Mouse (Mus musculus): ENCODE measurements at regions not wholly inside any gene's neighbourhood (a gene's known extent, or its start where the extent isn't known, plus 50 kb on each side); places are given as distances from the start of the nearest gene placed in this dataset.
A peak's percentile ranks its signal among the peaks of the same experiment; 100 is the strongest.
"Not testable (repeated sequence)": the region's sequence is repeated elsewhere in the genome, so short reads cannot be mapped to it uniquely, and the experiment has no call there.

DNA sequence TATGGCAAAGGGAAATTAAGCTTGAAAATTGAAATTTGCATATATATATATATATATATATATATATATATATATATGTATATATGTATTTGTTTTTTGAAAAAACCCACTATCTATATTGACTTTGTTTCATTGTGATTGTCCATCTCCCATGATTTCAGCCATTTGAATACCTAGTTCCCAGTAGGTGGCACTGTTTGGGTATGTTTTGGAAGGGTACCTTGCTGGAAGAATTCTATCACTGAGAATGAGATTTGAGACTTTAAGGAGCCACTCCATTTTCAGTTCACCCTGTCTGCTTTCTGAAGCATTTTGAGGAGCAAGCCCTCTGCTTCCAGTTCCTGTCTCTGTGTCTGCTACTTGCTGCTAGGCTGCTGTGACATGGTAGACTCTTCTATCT lies 72.8 kb upstream of the Ugt8a start:
- peak in 1 of 2 experiments; percentile 4 for DNase-seq

DNA sequence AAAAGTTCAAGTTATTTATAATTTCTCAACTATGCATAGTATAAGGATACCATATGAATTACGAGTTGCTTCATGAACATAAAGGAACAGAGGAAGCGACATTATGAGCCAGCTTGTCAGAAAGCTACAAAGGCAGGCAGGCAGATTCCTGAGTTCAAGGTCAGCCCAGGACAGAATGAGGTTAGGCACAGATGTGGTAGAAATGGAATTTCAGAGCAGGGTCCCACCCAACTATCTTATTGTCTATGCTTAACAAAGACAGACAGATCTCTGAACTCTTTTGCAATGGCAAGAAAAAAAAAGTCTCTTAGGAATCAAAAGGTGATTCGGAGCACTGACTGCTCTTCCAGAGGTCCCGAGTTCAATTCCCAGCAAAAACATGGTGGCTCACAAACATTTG lies 77.7 kb upstream of the Ugt8a start:
- DNase-seq = no peak

DNA sequence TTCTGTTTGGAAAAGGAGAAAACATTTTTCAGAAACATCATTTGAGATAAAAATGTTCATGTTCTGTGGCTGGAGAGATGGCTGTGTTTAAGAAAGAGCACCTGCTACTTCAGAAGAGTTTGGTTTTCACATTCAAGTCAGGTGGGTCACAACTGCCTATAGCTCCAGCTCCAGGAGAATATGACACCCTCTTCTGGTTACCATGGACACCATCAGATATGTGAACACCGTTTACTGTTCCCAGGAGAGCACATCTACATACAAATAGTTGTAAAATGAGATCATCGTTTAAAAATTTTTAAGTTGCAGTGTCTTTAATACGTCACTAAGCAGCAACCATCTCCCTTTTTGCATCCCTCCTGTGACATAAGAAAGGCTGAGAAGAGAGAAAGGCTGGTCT lies 105.9 kb upstream of the Ugt8a start:
- DNase-seq = no peak

DNA sequence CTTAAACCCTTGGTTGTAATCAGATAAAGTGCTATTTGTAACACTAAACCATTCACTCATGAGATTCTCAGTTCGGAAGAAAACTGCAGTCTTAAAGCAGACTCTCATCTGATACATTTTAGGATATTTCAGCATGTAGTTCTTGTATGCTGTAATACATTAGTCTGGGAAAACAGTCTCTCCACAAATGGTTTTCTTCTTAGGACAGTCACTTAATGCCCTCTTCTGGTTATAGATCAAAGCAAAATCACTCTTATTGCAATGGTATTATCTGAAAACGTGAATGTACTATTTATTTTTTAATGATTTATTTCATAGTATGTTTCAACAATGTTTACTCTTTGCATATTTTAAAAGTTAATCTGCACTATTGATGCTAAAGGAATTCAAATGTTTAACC lies 106.4 kb upstream of the Ugt8a start:
- no peak for DNase-seq

DNA sequence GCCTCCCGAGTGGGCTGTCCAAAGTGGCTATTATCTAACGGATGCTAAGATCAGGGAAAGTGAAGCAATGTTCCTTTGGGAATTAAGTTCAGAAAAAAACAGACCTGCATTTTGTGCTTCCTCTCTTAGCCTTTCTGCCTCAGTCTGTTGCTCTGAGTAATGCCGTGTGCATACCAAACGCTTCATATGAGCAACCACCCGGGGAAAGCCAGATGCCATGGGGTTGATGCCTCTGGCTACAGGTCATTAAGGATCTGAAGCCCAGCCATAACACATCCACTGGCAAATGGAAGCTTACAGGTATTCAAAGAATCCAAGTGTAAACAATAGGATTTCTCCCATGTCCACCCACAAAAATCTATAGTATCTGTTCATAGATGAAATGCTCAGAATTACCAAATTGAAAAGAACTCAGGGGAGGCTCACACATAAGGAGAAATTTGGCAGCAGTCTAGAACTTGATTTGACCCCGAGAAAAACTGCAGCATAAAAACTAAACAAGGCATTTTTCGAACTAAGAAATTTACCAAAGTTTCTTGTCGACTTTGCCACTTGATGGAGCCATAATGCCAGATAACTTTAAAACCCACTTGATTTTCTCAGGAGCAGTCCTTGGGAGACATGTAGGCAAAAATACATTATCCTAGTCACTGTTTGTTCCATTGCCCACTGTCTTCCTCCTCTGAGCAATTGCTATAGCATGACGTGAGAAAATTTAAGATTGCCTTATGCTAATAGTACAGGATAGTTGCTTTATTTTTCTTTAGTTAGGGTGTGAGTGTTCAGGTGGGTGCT lies 107.8 kb upstream of the Ugt8a start:
- peak in 1 of 2 experiments; percentile 28 for DNase-seq

DNA sequence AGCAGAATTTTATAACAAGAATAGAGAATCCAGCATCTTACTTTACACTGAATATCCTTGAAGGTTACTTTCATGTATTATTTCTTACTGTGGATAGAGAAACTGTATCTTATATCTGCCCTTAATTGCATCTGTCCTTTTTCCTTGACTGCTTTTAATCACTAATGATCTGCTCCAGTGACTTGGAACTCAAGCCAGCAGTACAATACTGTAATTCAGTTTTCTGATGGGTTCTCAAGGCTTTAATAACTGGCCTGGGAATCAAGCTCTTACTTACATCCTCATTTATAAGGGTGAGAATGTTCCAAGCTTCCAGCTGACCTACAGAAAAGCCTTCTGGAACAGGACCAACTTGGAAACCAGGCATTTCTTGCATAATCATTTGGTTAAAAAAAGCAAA lies 120.2 kb upstream of the Ugt8a start:
- DNase-seq = no peak

DNA sequence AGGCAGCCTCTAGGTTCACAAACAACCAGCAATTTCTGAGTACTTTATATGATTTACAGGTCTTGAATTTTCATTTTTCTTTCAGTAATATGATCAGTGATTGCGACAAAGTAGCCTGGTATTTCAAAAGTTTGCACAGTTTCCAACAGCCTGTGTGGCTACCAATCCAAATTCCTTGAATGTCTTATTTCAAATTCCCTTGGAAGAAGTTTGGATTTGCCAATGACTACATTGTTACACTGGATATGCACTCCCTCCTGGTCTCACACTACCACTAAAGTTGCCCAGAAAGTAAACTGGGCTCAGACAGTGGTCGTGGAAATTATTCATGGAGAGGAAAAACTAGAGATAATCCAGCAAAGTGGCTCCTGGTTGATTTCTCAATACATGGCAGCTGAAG lies 166.7 kb upstream of the Ugt8a start:
- DNase-seq = no peak

DNA sequence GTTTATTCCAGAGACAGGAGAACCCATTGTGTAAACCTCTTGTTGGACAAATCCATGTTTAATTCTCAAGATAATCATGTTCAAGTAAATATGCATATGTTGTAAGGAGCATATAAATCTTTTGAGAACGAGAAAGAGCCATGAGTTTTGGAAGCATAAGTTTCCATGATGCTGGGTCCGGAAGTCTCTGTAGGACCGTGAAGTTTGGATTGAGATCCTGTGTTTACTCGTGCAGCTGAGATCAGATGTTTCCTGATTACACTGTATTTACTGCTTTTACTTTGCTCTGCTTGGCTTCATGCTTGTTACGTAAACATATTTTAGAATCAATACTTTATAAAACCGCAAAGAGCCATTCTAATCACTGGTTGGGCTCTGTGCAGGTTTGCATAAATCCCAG lies 171.0 kb upstream of the Ugt8a start:
- no peak for DNase-seq

DNA sequence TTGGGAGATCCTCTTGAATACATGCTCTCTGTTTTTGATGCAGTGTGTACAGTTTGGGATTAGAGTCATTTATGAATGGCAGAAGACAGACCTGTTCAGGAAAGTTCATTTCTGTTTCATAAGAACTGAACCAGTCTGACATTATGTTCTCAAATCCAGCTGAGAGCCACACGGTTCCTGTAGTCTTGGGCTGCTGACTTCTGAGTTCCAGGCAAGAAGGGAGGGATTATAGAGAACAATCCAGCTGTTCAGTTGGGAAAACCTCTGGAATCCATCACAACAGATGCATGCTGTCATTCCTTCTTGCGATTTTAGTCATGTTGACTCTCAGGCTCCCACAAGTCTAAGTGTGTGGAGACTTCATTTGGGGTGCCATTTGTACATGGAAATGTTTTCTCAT lies 179.4 kb upstream of the Ugt8a start:
- no peak for DNase-seq

DNA sequence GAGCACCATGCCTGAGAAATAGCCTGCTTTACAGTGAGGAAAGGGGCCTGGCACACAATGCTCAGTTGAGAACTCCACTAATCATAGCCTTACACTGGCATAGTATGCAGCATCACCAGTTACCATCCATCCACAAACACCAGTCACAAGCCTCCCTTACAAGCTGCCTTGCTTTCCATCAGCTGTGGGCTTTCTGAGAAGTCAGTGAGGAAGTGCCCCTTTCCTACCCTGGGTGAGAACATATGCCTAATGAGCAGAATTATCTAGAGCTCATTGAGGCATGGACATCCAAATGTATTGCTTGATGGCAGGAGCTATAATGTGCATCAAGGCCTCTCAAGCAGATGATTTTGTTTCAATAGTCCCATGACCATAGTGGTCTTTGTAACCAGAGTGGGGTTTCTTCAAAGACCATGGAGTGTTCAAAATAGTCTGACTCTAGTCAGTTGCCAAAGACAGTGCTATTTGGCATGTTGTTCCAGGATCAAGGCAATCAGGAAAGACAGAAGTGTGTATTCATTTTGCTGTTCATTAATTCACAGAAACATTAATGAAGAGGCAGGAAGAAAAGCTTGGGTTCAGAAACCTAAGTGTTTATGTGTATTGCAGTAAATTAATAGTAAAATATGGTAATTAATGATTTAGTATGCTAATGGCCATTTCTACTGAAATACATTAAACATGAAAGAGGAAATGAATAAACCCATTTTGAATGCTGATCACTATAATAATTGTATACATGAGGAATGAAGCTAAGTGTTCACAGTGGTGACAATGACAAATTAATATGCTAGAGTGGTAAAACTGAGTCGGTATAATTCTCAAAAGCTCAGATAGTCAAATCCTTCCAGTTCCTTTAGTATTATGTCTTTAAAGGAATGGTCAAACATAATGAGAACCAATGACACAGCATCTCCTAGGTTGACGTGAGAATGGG lies 184.2 kb upstream of the Ugt8a start:
- no peak for DNase-seq

DNA sequence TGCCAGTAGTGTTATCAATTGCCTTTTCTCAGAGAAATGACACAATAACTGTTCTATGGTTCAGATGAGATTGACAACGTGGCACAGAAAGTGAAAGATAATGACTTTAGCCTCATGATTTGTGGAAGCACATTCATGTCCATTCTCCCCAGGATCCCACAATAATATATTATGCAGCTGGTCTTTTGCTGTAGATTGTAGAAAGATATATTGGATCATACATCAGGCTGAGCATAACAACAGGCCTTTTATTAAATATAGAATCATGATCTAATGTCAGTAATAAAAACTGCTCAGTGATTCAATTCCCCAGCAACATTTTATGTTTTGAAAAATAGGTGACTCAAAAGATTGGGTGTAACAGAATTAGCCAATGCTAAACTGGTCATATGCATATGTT lies 196.9 kb upstream of the Arsj start:
- no peak for DNase-seq

DNA sequence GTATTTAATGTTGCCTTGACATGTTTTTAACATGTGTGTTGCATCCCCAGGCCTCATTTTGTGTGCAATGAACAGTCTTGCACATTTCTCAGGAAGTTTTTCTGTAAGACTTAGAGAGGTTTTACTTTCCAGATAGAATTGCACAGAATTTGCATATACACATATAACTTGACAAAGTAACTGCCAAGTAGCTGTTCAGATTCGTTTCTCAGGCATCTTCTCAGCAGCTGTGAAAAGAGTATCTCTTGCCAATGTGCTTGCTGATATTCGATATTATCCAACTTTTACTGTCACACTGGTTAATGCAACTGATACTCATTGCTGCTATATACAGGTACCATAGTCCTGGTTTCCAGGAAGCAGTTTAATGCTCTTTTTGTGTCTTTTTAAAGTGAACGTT lies 154.5 kb upstream of the Arsj start:
- no peak for DNase-seq

DNA sequence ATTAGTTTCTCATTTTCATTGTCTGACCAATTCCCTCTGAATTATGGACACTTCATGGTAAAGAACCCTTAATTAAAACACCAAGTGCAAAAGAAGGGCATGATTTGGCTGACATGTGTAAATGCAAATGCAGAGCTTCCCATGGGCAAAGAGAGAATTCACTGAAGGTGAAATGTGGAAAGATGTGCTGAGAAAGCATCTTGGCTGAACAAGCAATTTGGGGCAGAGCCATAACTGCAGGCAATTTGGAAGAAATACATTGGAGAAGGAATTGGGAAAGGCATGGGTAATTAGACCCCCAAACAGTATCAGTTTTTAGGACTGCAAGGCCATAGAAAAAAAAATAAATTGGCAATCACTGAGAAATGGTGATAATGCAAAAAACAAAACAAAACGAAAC lies 153.3 kb upstream of the Arsj start:
- DNase-seq = no peak

DNA sequence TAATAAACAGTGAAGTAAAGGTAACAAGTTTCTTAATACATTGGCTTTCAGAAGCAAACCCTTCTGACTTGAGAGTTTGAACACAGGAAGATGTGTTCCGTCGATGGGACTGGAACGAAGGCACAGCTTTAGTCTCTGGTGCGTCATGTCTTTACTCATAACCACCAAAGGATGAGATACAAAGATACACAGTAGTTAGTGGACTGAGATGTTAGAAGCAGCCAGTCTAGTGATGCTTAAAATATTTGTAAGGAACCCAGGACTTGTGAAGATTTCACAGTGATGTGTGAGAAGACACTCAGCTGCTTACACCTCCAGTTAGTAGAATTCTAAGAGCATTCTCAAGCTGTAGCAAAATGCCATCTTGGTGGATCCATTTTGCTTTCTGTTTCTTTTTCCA lies 135.9 kb upstream of the Arsj start:
- DNase-seq = no peak

DNA sequence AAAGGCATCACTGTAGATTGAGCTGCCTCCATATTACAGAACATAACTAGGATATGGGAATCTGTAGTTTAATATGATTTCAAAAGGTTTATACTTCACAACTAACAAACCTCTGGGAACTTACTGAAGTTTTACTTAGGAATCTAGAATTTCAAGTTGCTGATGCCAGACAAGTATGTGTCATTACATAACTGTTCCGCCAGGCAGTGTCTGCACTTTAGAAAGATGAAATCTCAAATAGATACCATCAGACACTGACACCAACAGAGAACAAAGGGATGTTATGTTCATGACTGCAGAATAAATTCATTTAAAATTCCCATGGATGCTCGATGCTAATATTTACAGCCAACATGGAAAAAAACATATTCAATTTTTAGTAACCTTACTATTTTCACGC lies 117.7 kb upstream of the Arsj start:
- no peak for DNase-seq

DNA sequence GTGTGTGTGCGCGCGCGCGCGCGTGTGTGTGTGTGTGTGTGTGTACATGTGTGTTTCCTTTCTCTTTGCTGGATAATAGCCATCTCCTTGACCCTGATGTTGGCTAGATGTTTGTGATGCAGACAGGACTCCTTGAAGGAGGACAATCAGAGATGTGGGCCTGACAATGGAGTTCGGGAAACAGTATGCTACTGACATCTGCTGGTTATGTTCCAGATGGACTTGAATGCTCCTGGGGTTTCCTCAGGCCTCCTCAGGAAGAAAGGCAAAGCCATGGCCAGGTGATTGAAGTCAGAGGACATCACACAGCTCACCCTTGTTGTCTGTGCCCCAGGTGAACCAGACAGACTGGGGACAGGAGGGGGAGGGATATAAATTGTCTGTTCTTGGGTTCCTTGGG lies 102.2 kb upstream of the Arsj start:
- DNase-seq = no peak

DNA sequence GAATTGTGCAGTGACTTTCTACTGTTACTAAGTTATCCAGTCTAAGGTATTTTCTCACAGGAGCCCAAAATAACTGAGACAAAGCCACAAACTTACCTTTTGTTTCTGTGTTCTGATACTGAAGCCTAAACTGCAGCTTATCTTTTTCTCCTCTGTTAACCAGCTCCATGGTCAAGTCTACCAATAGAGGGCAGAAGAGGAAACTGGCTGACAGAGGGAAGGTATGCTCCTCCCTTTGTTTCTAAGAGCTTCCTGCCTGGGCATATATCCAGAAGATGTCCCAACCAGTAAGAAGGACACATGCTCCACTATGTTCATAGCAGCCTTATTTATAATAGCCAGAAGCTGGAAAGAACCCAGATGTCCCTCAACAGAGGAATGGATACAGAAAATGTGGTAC lies 91.5 kb upstream of the Arsj start:
- not testable (repeated sequence) for DNase-seq

DNA sequence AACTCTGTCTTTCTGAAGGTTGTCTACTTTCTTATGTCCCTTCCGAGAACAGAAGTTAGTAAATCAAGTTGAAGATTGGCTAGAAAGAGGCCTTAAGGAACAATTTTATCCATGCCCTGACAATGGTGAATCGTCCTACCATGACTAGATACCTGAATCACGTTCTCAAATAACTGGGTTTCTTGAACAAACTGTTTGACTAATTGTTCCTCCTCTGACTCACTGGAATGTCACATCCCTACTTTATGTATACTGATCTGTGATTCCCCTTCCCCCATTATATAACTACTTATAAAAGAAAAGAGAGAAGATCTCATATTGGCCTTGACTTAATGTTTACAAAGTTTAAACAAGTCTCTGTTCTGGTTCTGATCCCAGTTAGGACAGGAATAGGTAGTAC lies 89.9 kb upstream of the Arsj start:
- DNase-seq = no peak

DNA sequence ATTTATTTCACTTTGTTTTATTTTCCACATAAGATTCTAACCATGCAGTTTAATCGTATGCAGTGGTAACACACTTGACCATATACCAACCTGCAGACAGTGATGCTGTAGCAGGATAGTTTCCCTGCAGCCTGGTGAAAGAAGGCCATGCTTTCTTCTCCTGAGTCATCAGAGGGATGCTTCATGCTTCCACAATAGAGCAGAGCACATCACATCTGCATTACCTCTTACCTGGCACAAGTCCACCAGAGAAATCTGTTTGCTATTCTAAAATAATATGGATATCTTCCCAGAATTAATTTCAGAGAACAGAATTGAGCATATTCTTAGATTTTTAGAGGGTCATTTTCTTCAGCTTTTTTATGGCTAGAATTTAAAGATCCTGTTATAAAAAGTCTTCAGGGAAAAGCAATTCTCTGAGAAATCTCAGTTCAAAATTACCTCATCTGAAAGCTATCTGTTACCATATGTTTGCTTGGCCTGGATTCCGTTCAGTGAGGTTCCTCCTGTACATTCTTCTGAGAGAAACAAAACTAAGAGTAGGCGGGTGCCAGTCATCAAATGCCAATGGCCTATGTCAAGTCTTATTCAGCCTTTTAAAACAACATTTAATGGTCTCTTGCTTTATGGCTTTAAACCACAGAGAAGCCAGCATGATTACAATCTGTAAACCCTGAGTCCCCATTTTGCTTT lies 87.3 kb upstream of the Arsj start:
- DNase-seq = no peak

DNA sequence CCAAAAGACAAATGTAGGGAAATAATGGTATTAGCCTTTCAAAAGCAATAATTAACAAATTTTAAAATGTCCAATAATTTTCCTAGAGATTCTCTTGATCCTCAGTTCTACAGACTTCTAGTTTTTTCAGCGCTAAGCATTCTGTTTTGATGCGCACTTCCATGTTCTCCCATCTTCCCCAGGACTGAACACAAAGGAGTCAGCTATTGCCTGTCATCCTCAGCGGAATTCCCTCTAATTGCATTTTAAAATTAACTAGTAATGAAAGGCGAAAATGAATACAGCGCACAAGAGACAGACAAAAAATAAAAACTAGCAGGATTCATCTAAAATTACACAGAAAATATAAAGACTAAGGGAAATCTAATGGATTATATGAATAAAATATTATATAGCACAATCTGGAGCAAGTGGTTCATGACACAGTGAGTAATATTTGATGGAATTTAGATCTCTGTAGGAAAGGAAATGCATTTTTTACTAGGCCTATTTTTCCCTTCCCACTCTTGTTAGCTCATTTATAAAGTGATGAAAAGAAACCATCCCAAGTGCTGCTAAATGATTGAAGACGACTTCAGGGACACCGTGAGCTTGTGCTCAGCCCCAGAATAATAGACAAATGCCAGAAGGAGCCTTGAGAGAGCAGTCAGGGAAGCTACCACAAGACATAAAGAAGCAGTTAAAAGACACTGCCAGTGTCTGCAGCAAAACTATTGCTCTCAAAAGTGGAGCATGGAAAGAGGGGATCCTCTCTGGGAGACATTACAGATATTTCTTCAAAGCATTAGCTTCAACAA lies 79.0 kb upstream of the Arsj start:
- DNase-seq = no peak

DNA sequence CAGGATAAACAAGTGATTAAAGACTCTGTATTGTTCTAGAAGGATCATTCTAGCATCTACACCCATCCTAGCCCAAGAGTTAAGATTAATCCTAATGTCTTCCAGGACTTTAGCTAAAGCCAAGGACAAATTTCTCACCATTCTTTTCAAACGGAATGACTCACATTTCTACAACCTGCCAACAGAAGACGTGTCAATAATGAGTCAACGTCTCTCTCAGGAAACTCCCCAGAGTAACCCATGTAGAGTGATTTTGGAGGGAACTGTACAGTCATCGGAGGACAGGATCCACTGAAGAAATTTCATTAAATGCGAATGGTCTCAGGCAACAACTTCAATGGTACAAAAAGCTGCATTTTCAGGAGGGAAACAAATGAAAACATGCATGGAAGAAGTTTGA lies 71.2 kb upstream of the Arsj start:
- no peak for DNase-seq

DNA sequence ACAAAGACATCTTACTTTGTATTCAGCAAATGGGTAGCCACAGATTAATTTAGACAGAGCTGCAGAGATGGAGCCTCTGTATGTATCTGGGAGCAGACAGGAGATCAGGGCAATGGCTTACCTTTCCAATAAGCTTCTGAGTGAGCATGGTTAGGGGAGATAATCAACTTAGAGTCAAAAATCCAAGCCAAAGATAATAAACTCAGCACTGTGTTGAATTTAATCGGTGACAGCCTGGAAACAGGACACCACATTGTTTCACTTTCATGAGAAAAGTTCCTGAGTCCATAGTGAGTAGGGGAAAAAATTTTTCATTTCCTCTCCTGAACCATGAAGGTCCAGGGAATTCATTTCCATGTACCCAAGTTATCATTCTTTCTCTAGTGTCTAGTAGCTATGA lies 70.7 kb upstream of the Arsj start:
- no peak for DNase-seq

DNA sequence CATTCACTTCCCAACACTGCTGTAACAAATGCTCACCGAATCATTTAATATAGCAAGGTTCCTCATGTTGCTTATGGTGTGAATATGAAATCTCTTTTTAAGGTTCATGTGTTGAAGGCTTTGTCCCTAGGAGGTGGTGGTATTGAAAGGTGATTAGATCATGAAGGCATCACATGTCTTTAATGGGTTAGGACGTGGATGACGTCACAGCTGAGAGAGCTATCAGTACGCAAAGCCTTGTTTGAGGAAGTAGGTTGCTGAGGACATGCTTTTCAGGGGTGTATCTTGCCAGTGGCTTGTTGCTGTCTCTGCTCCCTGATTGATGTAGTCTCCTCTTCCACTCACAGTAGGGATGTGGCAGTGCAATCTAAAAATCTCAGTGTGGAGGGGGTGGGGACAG lies 69.8 kb upstream of the Arsj start:
- no peak for DNase-seq
